Mouse (Mus musculus) MEL (cell line): ENCODE data around the gene Acta2. TPM values are rescaled to one million over a fixed set of nuclear protein-coding genes. Genes with fewer than 3 reads are reported as not detected.

ENCODE experiments used
- DNase-seq: peaks from one replicate; pipeline ENCODE4 v3.0.0; 2011; ENCODE audit warnings: low read depth, low spot score
- H3K27ac ChIP-seq: 2 replicates; pipeline ENCODE4 v1.5.1; 2012; ENCODE audit warnings: low read depth, mild to moderate bottlenecking, control low read depth, low read length, moderate library complexity; ENCODE audit not compliant: control insufficient read depth
- H3K27me3 ChIP-seq, 2 experiments: fragments of 150-350 bp in 1 of 2; sonication (generic) in 1 of 2; 2 replicates each; pipeline ENCODE4 v1.6.1; 2012; ENCODE audit warnings: low read length in 2 of 2, mild to moderate bottlenecking in 2 of 2, improper control_type of control experiment in 1 of 2, moderate library complexity in 1 of 2; ENCODE audit not compliant: insufficient read depth in 2 of 2, control insufficient read depth in 1 of 2
- H3K36me3 ChIP-seq, 2 experiments: 2 replicates each; pipeline ENCODE4 v1.6.1; 2012 to 2014; ENCODE audit warnings: low read length in 2 of 2, improper control_type of control experiment in 1 of 2, inconsistent platforms in 1 of 2, mild to moderate bottlenecking in 1 of 2; ENCODE audit not compliant: insufficient read depth in 2 of 2, control insufficient read depth in 1 of 2
- H3K4me1 ChIP-seq, 2 experiments: fragments of 150-350 bp in 1 of 2; sonication (generic) in 1 of 2; 2 replicates each; pipeline ENCODE4 v1.6.1; 2012; ENCODE audit warnings: low read length in 2 of 2, improper control_type of control experiment in 1 of 2, mild to moderate bottlenecking in 1 of 2; ENCODE audit not compliant: insufficient read depth in 2 of 2, control insufficient read depth in 1 of 2
- H3K4me3 ChIP-seq, 2 experiments: fragments of 150-350 bp in 1 of 2; sonication (generic) in 1 of 2; 2 replicates each; pipeline ENCODE4 v1.5.1; 2012; ENCODE audit warnings: low read depth in 2 of 2, low read length in 2 of 2, mild to moderate bottlenecking in 2 of 2, moderate library complexity in 2 of 2, control low read depth in 1 of 2, improper control_type of control experiment in 1 of 2; ENCODE audit not compliant: control insufficient read depth in 1 of 2, insufficient read depth in 1 of 2
- H3K79me2 ChIP-seq: 2 replicates; pipeline ENCODE4 v1.6.1; 2012; ENCODE audit warnings: mild to moderate bottlenecking, low read length, moderate library complexity; ENCODE audit not compliant: control insufficient read depth, poor library complexity, insufficient read depth
- H3K9ac ChIP-seq: 2 replicates; pipeline ENCODE4 v1.6.1; 2012; ENCODE audit warnings: low read depth, mild to moderate bottlenecking, control low read depth, low read length, moderate library complexity; ENCODE audit not compliant: control insufficient read depth, poor library complexity, severe bottlenecking
- H3K9me3 ChIP-seq: fragments of 150-350 bp; sonication (generic); replicated peaks from 2 replicates; pipeline ENCODE4 v1.6.1; 2012; ENCODE audit warnings: mild to moderate bottlenecking, low read length, improper control_type of control experiment, moderate library complexity; ENCODE audit not compliant: insufficient read depth
- BHLHE40 ChIP-seq: IDR thresholded peaks from 2 replicates; pipeline ENCODE4 v1.6.1; 2012; ENCODE audit warnings: low read depth, mild to moderate bottlenecking, inconsistent platforms, low read length, improper control_type of control experiment, borderline replicate concordance
- CHD1 ChIP-seq: IDR thresholded peaks from 2 replicates; pipeline ENCODE4 v1.6.1; 2012; ENCODE audit warnings: low read depth, mild to moderate bottlenecking, inconsistent platforms, low read length, improper control_type of control experiment
- CTCF ChIP-seq, 3 experiments: IDR thresholded peaks in 2 of 3; conservative IDR thresholded peaks in 1 of 3; 2 replicates each; pipeline ENCODE4 v1.5.1; 2011 to 2012; ENCODE audit warnings: low read length in 3 of 3, low read depth in 2 of 3, mild to moderate bottlenecking in 2 of 3, improper control_type of control experiment in 1 of 3, inconsistent platforms in 1 of 3, mixed read lengths in 1 of 3, moderate library complexity in 1 of 3; ENCODE audit not compliant: control insufficient read depth in 1 of 3, insufficient read depth in 1 of 3, poor library complexity in 1 of 3, severe bottlenecking in 1 of 3
- E2F4 ChIP-seq: IDR thresholded peaks from 2 replicates; pipeline ENCODE4 v1.6.1; 2011; ENCODE audit warnings: low read depth, low read length, improper control_type of control experiment, borderline replicate concordance
- EP300 ChIP-seq, 2 experiments: IDR thresholded peaks; 2 replicates each; pipeline ENCODE4 v1.6.1; 2011; ENCODE audit warnings: improper control_type of control experiment in 2 of 2, low read length in 2 of 2, low read depth in 1 of 2, mild to moderate bottlenecking in 1 of 2
- JUND ChIP-seq: IDR thresholded peaks from 2 replicates; pipeline ENCODE4 v1.6.1; 2011; ENCODE audit warnings: low read depth, mild to moderate bottlenecking, improper control_type of control experiment, low read length
- KAT2A ChIP-seq: conservative IDR thresholded peaks from 2 replicates; pipeline ENCODE4 v1.6.1; 2012; ENCODE audit warnings: low read depth, low read length, improper control_type of control experiment, inconsistent platforms
- MAX ChIP-seq: IDR thresholded peaks from 2 replicates; pipeline ENCODE4 v1.6.1; 2011; ENCODE audit warnings: low read length, improper control_type of control experiment
- MEF2A ChIP-seq: IDR thresholded peaks from 2 replicates; pipeline ENCODE4 v1.6.1; 2014; ENCODE audit warnings: low read depth, mild to moderate bottlenecking, inconsistent platforms, low read length, improper control_type of control experiment; ENCODE audit not compliant: poor library complexity, insufficient replicate concordance, severe bottlenecking; ENCODE audit errors: extremely low read depth
- MXI1 ChIP-seq: IDR thresholded peaks from 2 replicates; pipeline ENCODE4 v1.6.1; 2011; ENCODE audit warnings: mild to moderate bottlenecking, low read depth, low read length, improper control_type of control experiment
- MYC ChIP-seq: IDR thresholded peaks from 2 replicates; pipeline ENCODE4 v1.6.1; 2011; ENCODE audit warnings: low read depth, mild to moderate bottlenecking, low read length, improper control_type of control experiment, moderate library complexity
- NELFE ChIP-seq: IDR thresholded peaks from 2 replicates; pipeline ENCODE4 v1.6.1; 2011; ENCODE audit warnings: low read depth, low read length, improper control_type of control experiment
- NRF1 ChIP-seq: IDR thresholded peaks from 2 replicates; pipeline ENCODE4 v1.6.1; 2014; ENCODE audit warnings: low read depth, mild to moderate bottlenecking, inconsistent platforms, low read length, improper control_type of control experiment, moderate library complexity; ENCODE audit not compliant: poor library complexity, insufficient read depth, severe bottlenecking
- POLR2AphosphoS2 ChIP-seq: IDR thresholded peaks from 2 replicates; pipeline ENCODE4 v1.6.1; 2011; ENCODE audit warnings: low read length, improper control_type of control experiment
- RCOR1 ChIP-seq: IDR thresholded peaks from 2 replicates; pipeline ENCODE4 v1.6.1; 2012; ENCODE audit warnings: low read depth, mild to moderate bottlenecking, inconsistent platforms, low read length, improper control_type of control experiment
- SIN3A ChIP-seq: IDR thresholded peaks from 2 replicates; pipeline ENCODE4 v1.6.1; 2012; ENCODE audit warnings: low read length, improper control_type of control experiment, inconsistent platforms
- TCF12 ChIP-seq: IDR thresholded peaks from 2 replicates; pipeline ENCODE4 v1.6.1; 2014; ENCODE audit warnings: low read depth, mild to moderate bottlenecking, inconsistent platforms, low read length, improper control_type of control experiment, moderate library complexity
- UBTF ChIP-seq: IDR thresholded peaks from 2 replicates; pipeline ENCODE4 v1.6.1; 2012; ENCODE audit warnings: low read depth, mild to moderate bottlenecking, inconsistent platforms, low read length, improper control_type of control experiment, moderate library complexity, borderline replicate concordance; ENCODE audit not compliant: insufficient read depth
- ZC3H11A ChIP-seq: IDR thresholded peaks from 2 replicates; pipeline ENCODE4 v1.6.1; 2012; ENCODE audit warnings: low read depth, mild to moderate bottlenecking, inconsistent platforms, low read length, improper control_type of control experiment
- ZKSCAN1 ChIP-seq: IDR thresholded peaks from 2 replicates; pipeline ENCODE4 v1.6.1; 2012; ENCODE audit warnings: low read depth, mild to moderate bottlenecking, inconsistent platforms, low read length, improper control_type of control experiment, moderate library complexity
- ZMIZ1 ChIP-seq: IDR thresholded peaks from 2 replicates; pipeline ENCODE4 v1.6.1; 2012; ENCODE audit warnings: low read depth, mild to moderate bottlenecking, inconsistent platforms, low read length, improper control_type of control experiment, moderate library complexity
- polyA plus RNA-seq, 2 experiments: library from polyadenylated mRNA; stranded (reverse) in 1 of 2; unstranded in 1 of 2; fragments of >175 nt in 1 of 2; fragments of >200 nt in 1 of 2; gene quantifications; 2 replicates each; pipeline versions ENCODE4 v1.2.1 to v1.2.4; 2012; ENCODE audit warnings: low replicate concordance in 2 of 2, low read depth in 1 of 2; ENCODE audit not compliant: insufficient read length in 2 of 2, insufficient read depth in 1 of 2, missing spikeins in 1 of 2
- total RNA-seq: library from RNA; depleted of rRNA; stranded (reverse); fragments of 300-350 nt; gene quantifications from 2 replicates; pipeline ENCODE4 v1.2.3, GENCODE M21; 2012

The Acta2 gene
- total and polyA plus RNA-seq, 3 experiments, result not detected

GRCm38 (mm10) chr19:34283614-34284013 lies 28.2 kb upstream of the Acta2 start:
- H3K36me3 ChIP-seq, result no peaks in the 10 kb centered on the region
- no peak overlapping the region for H3K4me3 ChIP-seq
- DNase-seq, result no peak
- peaks cover 2 to 10% of the 10 kb centered on the region in 2 experiments; a peak in 3 of 4 replicates for H3K27me3 ChIP-seq
- no peak overlapping the region for H3K27ac ChIP-seq
- TF ChIP-seq MAX (no peak), POLR2AphosphoS2 (no peak), UBTF (no peak), MYC (no peak), ZKSCAN1 (no peak), ZC3H11A (no peak), E2F4 (no peak), KAT2A (no peak), TCF12 (no peak), SIN3A (no peak), JUND (no peak), CHD1 (no peak), NRF1 (no peak), CTCF (IDR thresholded peaks at IDR 0.05 in 2 of 3, conservative IDR thresholded peaks at IDR 0.05 in 1 of 3; ENCODE audit: control insufficient read depth in 1 of 3, insufficient read depth in 1 of 3, low read depth in 2 of 3, low read length in 3 of 3, poor library complexity in 1 of 3, severe bottlenecking in 1 of 3) (no peak), MEF2A (no peak), NELFE (no peak), RCOR1 (no peak), MXI1 (no peak), BHLHE40 (no peak), EP300 (IDR thresholded peaks at IDR 0.05; ENCODE audit: low read depth in 1 of 2, low read length in 2 of 2) (no peak)
- H3K9ac ChIP-seq, result no peak overlapping the region
- H3K79me2 ChIP-seq, result no peaks in the 10 kb centered on the region
- no peaks in the 10 kb centered on the region for H3K9me3 ChIP-seq
- H3K4me1 ChIP-seq, result no peaks in the 10 kb centered on the region; a peak in 1 of 4 replicates

GRCm38 (mm10) chr19:34278078-34278477 lies 22.7 kb upstream of the Acta2 start:
- Histone ChIP-seq H3K79me2 (no peaks in the 10 kb centered on the region), H3K9ac (no peak overlapping the region), H3K27me3 (peaks cover 2 to 10% of the 10 kb centered on the region in 2 experiments; a peak in 3 of 4 replicates)
- TF ChIP-seq ZMIZ1 (no peak), NELFE (no peak)
- TF ChIP-seq, all 39 proteins: peak for 0
- no peak overlapping the region for H3K4me3 ChIP-seq
- no peaks in the 10 kb centered on the region for H3K36me3 ChIP-seq
- no peaks in the 10 kb centered on the region for H3K9me3 ChIP-seq
- H3K27ac ChIP-seq, result no peak overlapping the region
- H3K4me1 ChIP-seq, result no peaks in the 10 kb centered on the region
- no peak for DNase-seq
